Mouse (Mus musculus): Measurements from ENCODE around the gene Gcn1l1.
A peak's percentile ranks its signal among the peaks of the same experiment; 100 is the strongest.

Gene Gcn1l1

DNA sequence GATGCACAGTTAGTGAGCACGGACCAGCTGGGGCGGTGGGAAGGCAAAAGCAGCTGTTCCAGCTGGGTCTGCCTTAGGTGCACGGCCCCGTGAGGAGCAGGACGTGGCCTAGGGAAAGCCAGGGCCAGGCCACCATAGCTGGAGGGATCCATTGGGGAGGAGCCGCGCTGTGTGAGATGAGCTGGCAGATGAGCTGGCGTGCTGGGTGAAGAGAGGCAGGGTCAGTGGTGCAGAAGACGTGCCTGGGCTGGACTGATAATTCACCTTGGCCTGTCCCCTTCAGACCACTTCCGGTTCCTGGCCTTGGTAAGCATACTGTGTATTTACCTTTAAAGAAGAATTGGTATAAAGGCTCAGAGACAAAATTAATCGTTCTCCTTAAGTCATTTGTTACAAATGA lies 46.5 kb downstream of the Gcn1l1 start:
- DNase-seq (ENCODE audit: low spot score): no peak

DNA sequence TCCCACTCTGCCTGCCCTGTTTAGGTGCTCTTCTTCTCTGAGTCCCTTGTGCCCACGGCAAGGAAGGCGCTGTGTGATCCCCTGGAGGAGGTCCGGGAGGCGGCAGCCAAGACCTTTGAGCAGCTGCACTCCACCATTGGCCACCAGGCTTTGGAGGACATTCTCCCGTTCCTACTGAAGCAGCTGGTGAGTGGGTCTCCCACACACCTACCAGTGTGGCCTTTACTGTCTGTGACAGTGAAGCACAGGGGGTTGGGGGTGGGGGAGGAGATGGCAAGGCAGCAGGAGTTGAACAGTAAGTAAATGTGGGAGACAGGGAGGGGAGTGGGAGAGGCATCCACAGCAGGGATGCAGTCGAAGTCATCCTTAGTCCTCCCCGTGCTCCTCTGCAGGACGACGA lies 48.3 kb downstream of the Gcn1l1 start:
- no peak for DNase-seq (ENCODE audit: low spot score)

DNA sequence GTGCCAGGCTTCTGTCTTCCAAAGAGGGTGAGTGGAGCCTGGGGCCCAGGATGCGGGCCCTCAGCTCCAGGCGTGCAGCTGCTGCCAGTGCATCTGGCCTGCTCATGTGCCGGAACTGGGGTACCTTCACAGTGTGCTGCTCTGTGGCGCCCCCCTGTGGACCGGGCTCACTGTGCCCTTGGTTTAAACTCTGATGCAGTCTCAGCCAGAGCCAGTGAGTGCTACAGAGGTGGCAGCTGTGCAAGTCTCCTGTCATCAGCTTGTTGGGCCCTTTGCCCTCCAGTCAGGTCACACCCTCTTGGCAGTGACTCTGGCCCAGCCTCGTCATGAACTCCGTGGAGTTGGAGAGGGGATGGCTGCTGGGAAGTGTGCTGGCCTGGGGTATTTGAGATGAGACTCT lies 49.9 kb downstream of the Gcn1l1 start:
- DNase-seq (ENCODE audit: low spot score): no peak

DNA sequence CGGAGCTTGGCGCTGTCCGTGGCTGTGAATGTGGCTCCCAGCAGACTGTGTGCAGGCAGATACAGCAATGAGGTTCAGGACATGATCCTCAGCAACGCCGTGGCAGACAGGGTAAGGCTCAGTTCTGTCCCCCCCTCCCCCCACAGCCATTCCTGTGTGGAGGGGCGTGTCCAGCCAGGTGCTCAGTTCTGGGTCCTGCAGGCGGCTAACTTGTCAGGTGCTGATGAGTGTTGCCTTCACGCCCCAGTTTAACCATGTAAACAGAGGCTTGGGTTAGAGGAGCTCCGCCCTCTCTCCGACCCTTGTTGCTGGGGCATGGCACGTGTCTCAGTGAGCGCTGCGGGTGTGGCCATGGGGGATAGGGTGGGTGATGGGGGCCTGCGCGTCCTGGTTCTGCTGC lies 54.6 kb downstream of the Gcn1l1 start:
- no peak for DNase-seq (ENCODE audit: low spot score)

DNA sequence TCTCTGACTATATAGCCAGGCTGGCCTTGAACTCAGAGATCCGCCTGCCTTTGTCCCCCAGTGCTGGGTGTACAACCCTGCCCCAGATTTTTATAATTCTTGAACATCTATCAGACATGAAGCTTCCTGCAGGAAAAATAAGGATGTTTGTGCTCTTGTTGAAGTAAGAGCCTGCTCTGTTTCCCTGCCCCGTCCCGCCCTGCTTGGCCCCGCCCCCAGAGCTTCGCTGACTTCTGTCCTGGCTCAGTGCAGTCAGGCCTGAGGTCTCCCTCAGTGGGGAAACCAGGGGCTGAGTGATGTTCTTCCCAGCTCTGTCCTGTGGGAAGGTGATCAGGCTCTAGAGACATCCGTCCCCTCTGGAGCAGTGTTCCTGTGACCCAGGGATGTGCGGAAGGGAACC lies 57.6 kb downstream of the Gcn1l1 start:
- DNase-seq (ENCODE audit: low spot score): no peak

- no peak for DNase-seq (ENCODE audit: low spot score)
Measured at GRCm38 (mm10) chr5:115623694-115624440, 58.8 kb downstream of the Gcn1l1 start.

DNA sequence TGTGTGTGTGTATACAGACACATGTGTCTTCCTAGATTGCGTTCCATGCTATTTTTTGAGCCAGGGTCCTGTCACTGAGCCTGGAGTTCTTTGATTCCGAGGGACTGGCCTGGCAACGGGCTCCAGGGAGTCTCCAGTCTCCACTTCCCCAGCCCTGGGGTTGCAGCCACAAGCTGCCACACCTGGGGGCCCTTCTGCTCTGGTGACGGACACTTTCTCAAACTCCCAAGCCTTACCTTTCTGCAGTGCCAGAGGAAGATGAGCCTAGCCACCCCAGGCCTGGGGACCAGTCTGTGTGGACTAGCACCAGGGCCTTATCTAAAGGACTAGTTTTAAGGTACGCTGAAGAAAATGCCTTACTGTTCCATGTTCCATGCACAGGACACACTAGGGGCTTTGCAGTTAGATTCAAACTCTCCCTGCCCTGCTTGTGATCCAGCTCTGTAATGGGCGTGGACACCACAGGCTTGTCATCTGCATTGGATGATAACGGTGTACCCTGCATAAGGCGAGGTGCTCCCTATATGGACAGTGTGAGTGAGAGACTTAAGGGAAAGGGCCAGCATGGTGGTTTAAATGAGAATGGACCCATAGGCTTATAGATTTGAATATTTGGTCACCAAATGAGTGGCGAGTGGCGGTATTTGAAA lies 61.3 kb downstream of the Gcn1l1 start:
- DNase-seq (ENCODE audit: low spot score): no peak

- no peak for DNase-seq (ENCODE audit: low spot score)
Measured at GRCm38 (mm10) chr5:115628083-115628482, 63.0 kb downstream of the Gcn1l1 start.

GRCm38 (mm10) chr5:115629672-115630071 lies 64.6 kb downstream of the Gcn1l1 start:
- no peak for DNase-seq (ENCODE audit: low spot score)

- no peak for DNase-seq (ENCODE audit: low spot score)
Measured at GRCm38 (mm10) chr5:115630291-115630690, 65.2 kb downstream of the Gcn1l1 start.

DNA sequence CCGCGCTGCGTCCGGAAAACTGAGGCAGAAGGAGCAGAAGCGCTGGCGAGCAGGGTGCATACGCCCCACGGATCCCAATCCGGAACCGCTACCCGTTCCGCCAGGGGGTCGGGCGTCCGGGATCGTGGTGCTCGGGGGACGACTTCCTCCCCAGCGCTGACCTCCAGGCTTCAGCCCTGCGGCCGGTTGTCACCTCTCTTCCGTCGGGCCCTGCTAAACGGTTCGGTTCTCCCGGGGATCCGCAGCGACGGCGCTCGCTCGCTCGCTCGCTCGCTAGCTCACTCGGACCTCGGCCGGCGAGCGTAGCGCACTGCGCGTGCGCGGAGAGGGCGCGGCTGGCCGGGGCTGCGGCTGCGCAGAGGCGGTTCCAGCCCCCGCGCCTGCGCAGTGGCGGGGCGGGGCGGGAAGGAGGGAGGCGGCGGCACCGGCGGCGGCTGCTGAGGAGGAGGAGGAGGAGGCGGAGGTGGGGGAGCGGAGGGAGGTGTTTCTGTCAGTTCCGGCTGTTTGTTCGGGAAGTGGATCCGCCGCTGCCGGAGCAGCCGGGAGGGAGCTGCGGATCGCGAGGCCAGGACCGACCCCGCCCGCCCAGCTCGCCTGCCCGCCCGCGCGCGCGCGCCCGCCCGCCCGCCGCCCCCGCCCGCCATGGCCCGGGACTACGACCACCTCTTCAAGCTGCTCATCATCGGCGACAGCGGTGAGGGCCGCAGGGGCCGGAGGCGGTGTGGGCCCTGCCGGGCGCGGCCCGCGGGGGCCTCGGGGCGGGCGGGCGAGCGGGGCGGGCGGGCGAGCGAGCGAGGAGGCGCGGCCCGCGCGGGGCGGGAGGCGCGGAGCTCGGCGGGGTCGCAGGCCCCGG lies 66.7 kb downstream of the Gcn1l1 start, which contains the start of gene Rab35:
Gene Rab35 (plus strand): TSS at position 404 of the 853 bp plus-strand sequence.
- DNase-seq (ENCODE audit: low spot score): peak; percentile 91

DNA sequence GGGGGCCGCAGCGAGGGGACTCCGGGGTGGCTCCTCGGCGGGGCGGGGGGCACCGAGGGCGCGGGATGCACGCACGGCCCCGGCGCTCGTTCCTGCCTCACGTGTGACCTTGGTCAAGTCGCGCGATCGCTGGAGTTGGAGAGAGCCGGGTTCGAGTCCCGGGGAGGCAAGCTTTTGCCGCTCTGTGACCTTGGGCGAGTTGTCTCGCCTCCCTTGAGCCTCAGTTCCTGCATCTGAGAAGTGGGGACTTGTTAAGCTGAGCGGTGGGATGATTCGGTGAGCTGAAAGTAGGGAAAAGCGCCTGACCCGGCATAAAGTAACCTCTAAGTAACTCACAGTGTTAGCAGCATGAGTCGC lies 67.3 kb downstream of the Gcn1l1 start:
- no peak for DNase-seq (ENCODE audit: low spot score)

DNA sequence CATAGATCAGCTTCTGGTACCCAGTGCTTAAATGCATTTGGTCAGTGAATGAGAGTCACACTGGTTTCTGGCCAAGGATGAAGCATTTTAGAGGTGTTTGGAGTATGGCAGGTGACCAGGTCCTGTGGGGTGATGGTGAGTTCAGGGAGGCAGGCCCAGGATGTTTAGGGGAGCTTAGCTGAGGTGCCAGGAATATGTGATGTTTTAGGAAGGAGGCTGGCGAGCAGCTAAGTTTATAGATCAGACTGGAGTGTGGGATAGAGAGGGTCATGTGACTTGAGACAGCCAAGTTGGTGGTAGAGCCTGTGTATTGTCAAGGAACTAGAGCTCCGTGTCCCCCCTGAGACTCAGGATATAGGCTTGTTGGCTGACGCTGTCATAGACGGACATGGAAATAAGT lies 68.0 kb downstream of the Gcn1l1 start:
- no peak for DNase-seq (ENCODE audit: low spot score)

DNA sequence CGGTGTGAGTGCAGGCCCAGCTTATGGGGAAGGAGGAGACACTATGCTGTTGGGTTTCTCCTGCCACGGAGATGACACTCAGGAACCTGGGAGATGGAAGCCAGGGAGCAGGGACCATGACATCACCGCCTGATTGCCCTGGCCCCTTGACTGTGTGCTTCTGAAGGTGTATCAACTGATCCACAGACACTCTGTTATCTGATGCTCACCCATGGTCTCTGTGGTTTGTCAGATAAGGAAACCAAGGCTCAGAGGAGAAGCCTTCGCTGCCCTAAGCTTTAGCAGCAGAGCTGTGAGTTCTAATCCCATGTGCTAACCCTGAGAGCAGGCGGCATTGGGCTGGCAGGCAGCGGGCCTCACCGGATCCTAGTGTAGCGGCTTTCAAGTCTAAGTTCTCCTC lies 69.0 kb downstream of the Gcn1l1 start:
- no peak for DNase-seq (ENCODE audit: low spot score)

DNA sequence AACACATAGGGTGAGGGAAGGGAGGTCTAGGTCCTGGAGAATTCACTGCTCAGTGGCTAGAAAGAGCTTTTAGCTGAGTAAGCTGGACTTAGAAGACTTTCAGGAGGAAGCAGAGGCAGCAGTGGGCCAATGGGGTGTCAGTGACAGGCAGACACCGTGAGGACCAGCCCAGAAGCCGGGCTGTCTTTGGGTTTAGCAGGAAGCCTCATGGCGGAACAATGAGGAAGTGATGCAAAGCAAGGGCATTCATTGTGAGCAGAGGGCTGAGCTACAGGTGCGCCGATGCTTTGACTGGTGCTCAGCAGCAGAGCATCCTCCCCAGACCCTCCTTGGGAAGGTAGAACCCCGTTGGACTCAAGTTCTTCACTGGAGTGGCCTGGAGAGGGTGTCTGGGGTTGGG lies 70.5 kb downstream of the Gcn1l1 start:
- no peak for DNase-seq (ENCODE audit: low spot score)

- no peak for DNase-seq (ENCODE audit: low spot score)
Measured at GRCm38 (mm10) chr5:115644192-115644591, 79.1 kb downstream of the Gcn1l1 start.

DNA sequence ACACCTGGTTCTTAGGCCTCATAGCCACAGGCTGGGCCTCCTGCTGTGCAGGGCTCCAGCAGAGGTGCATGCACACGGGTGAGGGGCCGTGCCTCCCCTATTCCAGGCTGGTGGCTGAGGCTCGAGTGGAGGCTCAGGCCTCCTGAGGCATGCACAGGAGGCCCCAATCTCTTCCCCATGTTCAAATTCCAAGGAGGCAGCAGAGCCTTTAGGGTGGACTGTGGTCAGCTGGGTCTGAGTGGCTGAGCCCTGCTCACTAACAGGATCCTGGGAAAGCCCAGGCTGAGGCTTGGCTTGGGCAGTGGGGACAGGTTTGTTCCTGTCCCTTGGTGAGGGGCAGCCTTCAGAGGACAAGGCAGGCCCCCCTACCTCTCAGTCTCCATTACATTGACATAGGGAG lies 83.8 kb downstream of the Gcn1l1 start:
- no peak for DNase-seq (ENCODE audit: low spot score)

DNA sequence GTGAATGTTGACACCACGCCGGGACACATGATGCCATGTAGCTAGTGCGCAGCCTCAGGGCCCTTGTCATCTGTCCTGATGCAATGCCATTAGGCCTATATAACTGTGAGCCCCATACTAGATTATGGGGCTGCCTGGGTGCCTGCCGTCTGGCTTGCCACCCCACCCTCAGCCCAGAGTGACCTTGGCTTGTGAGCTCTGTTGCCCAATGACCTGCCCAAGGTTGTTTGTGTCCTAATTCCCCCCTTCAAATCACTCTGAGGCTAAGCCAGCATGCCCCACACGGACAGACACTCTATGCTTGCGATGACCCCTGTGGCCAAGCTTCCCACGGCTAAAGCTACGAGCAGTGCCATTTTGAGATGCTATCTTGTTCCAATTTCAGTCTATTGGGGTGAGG lies 84.6 kb downstream of the Gcn1l1 start:
- DNase-seq (ENCODE audit: low spot score): no peak

DNA sequence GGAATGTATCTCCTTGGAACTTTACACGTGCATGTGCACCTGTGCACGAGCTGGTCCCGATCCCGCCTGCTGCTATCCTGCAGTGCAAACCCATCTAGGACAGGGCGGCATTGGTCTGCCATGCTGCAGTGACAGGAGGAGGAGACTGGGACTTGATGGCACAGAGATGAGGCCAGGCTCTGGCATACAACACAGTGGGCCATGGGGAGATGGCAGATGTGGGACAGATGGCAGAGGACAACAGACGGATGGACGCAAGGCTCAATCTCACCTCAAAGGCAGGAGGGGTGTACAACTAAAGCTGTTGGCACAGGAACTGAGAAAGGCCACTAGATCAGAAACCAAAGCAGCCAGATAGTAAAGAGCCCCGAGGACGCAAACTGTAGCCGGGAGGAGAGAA lies 85.8 kb downstream of the Gcn1l1 start:
- DNase-seq (ENCODE audit: low spot score): no peak

DNA sequence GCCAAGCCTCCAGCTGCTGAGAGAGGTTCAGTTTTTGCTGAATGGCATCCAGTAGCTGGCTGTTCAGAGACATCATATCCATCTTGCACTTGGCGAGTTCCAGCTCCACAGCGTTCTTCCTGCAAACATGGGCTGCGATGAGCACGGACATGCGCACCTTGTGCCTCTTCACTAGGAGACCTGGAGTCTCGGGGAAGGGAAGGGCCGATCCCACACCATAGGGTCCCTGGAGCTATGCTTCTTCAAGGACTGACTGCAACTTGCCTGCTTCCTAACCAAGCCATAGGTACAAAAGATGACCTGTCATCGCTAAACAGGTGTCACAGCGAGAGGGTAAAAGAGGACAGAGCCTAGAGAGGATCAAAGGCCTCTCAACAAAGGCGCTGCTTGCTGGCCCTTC lies 86.8 kb downstream of the Gcn1l1 start:
- DNase-seq (ENCODE audit: low spot score): no peak

GRCm38 (mm10) chr5:115652681-115653575 lies 87.9 kb downstream of the Gcn1l1 start:
- DNase-seq (ENCODE audit: low spot score): peak; percentile 100

GRCm38 (mm10) chr5:115653776-115654175 lies 88.7 kb downstream of the Gcn1l1 start:
- DNase-seq (ENCODE audit: low spot score): no peak
